In the genomic region with DNA sequence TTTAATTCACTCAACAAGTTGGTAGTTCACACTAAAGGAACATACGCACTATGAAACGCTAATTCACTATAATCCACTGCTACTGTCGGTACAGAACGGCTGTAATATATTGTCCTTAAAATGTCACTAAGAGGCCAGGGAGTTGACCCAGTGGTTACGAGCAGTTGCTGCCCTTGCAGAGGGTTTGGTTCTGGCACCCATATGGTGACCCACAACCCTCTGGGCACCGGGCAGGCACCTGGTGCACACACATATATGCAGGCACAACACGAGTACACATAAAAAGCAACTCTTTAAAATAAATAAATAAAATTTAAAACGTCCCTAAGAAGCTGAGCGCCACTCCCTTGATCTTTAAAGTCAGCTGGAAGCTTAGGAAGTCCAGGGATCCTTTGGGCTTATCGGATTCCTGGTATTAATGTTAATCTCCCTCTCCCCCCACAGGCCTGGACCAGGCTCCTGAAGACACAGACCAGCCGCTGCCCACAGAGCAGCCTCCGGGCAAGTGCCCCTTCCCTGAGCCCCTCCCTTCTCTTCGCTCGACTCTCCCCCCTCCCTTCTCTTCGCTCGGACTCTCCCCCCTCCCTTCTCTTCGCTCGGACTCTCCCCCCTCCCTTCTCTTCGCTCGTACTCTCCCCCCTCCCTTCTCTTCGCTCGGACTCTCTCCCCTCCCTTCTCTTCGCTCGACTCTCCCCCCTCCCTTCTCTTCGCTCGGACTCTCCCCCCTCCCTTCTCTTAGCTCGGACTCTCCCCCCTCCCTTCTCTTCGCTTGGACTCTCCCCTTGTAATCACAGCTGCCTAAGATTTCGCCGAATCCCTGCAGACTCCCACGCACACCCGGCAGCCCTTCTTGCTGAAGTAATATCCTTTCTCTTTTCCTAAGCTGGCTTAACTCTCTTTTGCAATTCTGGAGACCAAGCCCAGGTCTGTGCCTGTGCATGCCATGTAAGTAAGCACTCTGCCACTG, we compare ENCODE assay signal across 9 mouse cellular contexts. TPM values are rescaled to one million over a fixed set of nuclear protein-coding genes. Genes with fewer than 3 reads are reported as not detected.
A peak's percentile ranks its signal among the peaks of the same experiment; 100 is the strongest.
DNase-seq lines count a peak whose midpoint lies in the region; ATAC-seq and TF ChIP-seq lines count a peak whose summit lies in the region.
"Had no signal": no experiment of that assay in that cellular context is flagged by ENCODE, and none has a peak within 500 bp of the region (broad histone marks: within the 10 kb centered on the region; RNA-seq: fewer than 3 reads in every experiment).

No protein-coding gene starts in this region.

- no peak for ATAC-seq in cerebellum, adult (ENCODE audit: insufficient number of reproducible peaks, low FRiP score, low TSS enrichment)
- ATAC-seq in forebrain, embryonic 11.5 days (replicated peaks; ENCODE audit: low FRiP score): 0 out of 2 replicates have a peak, but pooled peaks have one; percentile 58
- ATAC-seq in neural tube, embryonic 15.5 days (ENCODE audit: low FRiP score): peak; percentile 60; the same call in 1 of the 2 replicates

- DNase-seq in cerebellum, adult 9-11 months: peak; percentile 45
- no peak for DNase-seq in CH12.LX (ENCODE audit: extremely low read depth)
- DNase-seq in forebrain, embryonic 11.5 days (ENCODE audit: low spot score): no peak
- DNase-seq in left cerebral cortex, postnatal 25 days (ENCODE audit: low spot score in 2 of 2): peak; percentile 52 to 81
- no peak for DNase-seq in adrenal gland, adult (ENCODE audit: inconsistent age in 2 of 2, low spot score in 1 of 2)
- DNase-seq in testis, postnatal 14 days (ENCODE audit: low spot score): no peak

- TF ChIP-seq EP300 in CH12.LX (IDR thresholded peaks at IDR 0.05; ENCODE audit: low read length): no peak

- 11% methylated on average over 31 of the region's 32 CpGs for WGBS in forebrain, embryonic 11.5 days
- 6% methylated on average over 28 of the region's 32 CpGs for WGBS in neural tube, embryonic 15.5 days

- intact Hi-C loops in left cerebral cortex, postnatal 25 days (cut with DNase I): no loop called here

- H3K79me2 ChIP-seq in CH12.LX (replicated peaks; ENCODE audit: control insufficient read depth, extremely low read depth, insufficient read depth, poor library complexity, severe bottlenecking): no peaks in the 10 kb centered on the region

- H3K27ac ChIP-seq in CH12.LX (ENCODE audit: insufficient read depth, low read depth): no peak overlapping the region
- H3K27ac ChIP-seq in forebrain, embryonic 11.5 days (ENCODE audit: low read depth, low read length): no peak overlapping the region
- H3K27ac ChIP-seq in neural tube, embryonic 15.5 days (replicated peaks): no peak overlapping the region

- TF ChIP-seq RAD21 in CH12.LX (IDR thresholded peaks at IDR 0.05; ENCODE audit: low read depth, low read length): no peak

- H3K4me2 ChIP-seq in CH12.LX (ENCODE audit: insufficient read depth, low read depth, poor library complexity, severe bottlenecking): peak overlapping the region; percentile 34
- H3K4me2 ChIP-seq in forebrain, embryonic 11.5 days (ENCODE audit: low read depth, low read length, severe bottlenecking): peak overlapping the region; percentile 24; the same call in 1 of the 2 replicates
- peak overlapping the region; percentile 63 for H3K4me2 ChIP-seq in neural tube, embryonic 15.5 days

- in situ Hi-C loops in CH12.LX (cut with MboI; ENCODE audit: low pct_ligation_motif_present, low pct_unique_long_range_greater_than_20kb, low sequenced_read_pairs): no loop called here

- no peak overlapping the region for H3K9ac ChIP-seq in CH12.LX (ENCODE audit: insufficient read depth, low read depth)
- peak overlapping the region; percentile 2; the same call in 1 of the 2 replicates for H3K9ac ChIP-seq in forebrain, embryonic 11.5 days (ENCODE audit: low read length)
- peak overlapping the region; percentile 14; the same call in 1 of the 2 replicates for H3K9ac ChIP-seq in neural tube, embryonic 15.5 days (replicated peaks)

- H3K9me3 ChIP-seq in CH12.LX (replicated peaks; ENCODE audit: low read length): no peaks in the 10 kb centered on the region
- no peaks in the 10 kb centered on the region for H3K9me3 ChIP-seq in forebrain, embryonic 11.5 days (ENCODE audit: control insufficient read depth, low read length)
- H3K9me3 ChIP-seq in neural tube, embryonic 15.5 days (replicated peaks): no peaks in the 10 kb centered on the region

- no peak for TF ChIP-seq POLR2A in CH12.LX (IDR thresholded peaks at IDR 0.05; ENCODE audit: low read depth, low read length)

- no peak for TF ChIP-seq CTCF in CH12.LX (conservative IDR thresholded peaks at IDR 0.05 in 1 of 2, IDR thresholded peaks at IDR 0.05 in 1 of 2; ENCODE audit: low read depth in 2 of 2, low read length in 2 of 2)

- no peak overlapping the region for H3K4me3 ChIP-seq in CH12.LX (replicated peaks in 1 of 3; ENCODE audit: low read depth in 2 of 3, low read length in 2 of 3, poor library complexity in 1 of 3)
- H3K4me3 ChIP-seq in forebrain, embryonic 11.5 days (ENCODE audit: low read depth, low read length): peak overlapping the region; percentile 24
- H3K4me3 ChIP-seq in neural tube, embryonic 15.5 days (replicated peaks): peak overlapping the region; percentile 37

- dilution Hi-C loops in CH12.LX (cut with MboI; ENCODE audit: extremely low pct_ligation_motif_present, extremely low pct_unique_long_range_greater_than_20kb, low sequenced_read_pairs): no loop called here

- H3K27me3 ChIP-seq in CH12.LX (replicated peaks): peaks cover 76% of the 10 kb centered on the region
- no peaks in the 10 kb centered on the region for H3K27me3 ChIP-seq in forebrain, embryonic 11.5 days (ENCODE audit: control insufficient read depth, insufficient read depth, low read length)
- peaks cover 7% of the 10 kb centered on the region; the same call in 1 of the 2 replicates for H3K27me3 ChIP-seq in neural tube, embryonic 15.5 days (replicated peaks)

- no peaks in the 10 kb centered on the region for H3K36me3 ChIP-seq in CH12.LX (replicated peaks in 1 of 2; ENCODE audit: control insufficient read depth in 1 of 2, insufficient read depth in 1 of 2, low read length in 1 of 2)
- no peaks in the 10 kb centered on the region for H3K36me3 ChIP-seq in forebrain, embryonic 11.5 days (ENCODE audit: control insufficient read depth, insufficient read depth, low read length)
- no peaks in the 10 kb centered on the region for H3K36me3 ChIP-seq in neural tube, embryonic 15.5 days

- H3K4me1 ChIP-seq in CH12.LX (ENCODE audit: control insufficient read depth in 1 of 2, insufficient read depth in 2 of 2): no peaks in the 10 kb centered on the region
- H3K4me1 ChIP-seq in forebrain, embryonic 11.5 days (replicated peaks; ENCODE audit: control insufficient read depth, insufficient read depth, low read length): peaks cover 3% of the 10 kb centered on the region; the same call in 1 of the 2 replicates
- peaks cover 10% of the 10 kb centered on the region for H3K4me1 ChIP-seq in neural tube, embryonic 15.5 days

TF ChIP-seq in CH12.LX, 34 proteins besides CTCF, POLR2A, EP300 and RAD21:
- TF ChIP-seq ZC3H11A (IDR thresholded peaks at IDR 0.05; ENCODE audit: low read depth, low read length): no peak
- no peak for TF ChIP-seq MYC (IDR thresholded peaks at IDR 0.05; ENCODE audit: low read depth, low read length)
- TF ChIP-seq UBTF (IDR thresholded peaks at IDR 0.05; ENCODE audit: low read depth, low read length): no peak
- no peak for TF ChIP-seq USF2 (conservative IDR thresholded peaks at IDR 0.05; ENCODE audit: low read depth, low read length)
- no peak for TF ChIP-seq USF1 (IDR thresholded peaks at IDR 0.05; ENCODE audit: low read depth, low read length)
- 0 out of 2 replicates have a peak, but pooled peaks have one; percentile 37 for TF ChIP-seq MAZ (IDR thresholded peaks at IDR 0.05; ENCODE audit: low read depth, low read length)

RNA-seq across cellular contexts. Expression of a gene that starts 15.7 kb away (rescaled TPM):
- total RNA-seq in CH12.LX (2012; rRNA removed) (not detected in 2 replicates), CH12.LX (2014; rRNA removed) (not detected in 2 replicates)
- polyA plus RNA-seq in CH12.LX (2012; ENCODE audit: insufficient read length, low read depth): not detected in 2 replicates
- polyA plus RNA-seq in forebrain, embryonic 11.5 days (2014; fragmentation: Nextera tagmentation; extraction: Ambion mirVana): not detected in 2 replicates
- total RNA-seq in left cerebral cortex, postnatal 25 days (2021): not detected
- 0.42 TPM in 1 of 2 replicates, not detected in the other for polyA plus RNA-seq in neural tube, embryonic 15.5 days (2015; fragmentation: Nextera tagmentation; extraction: Ambion mirVana)
- total RNA-seq: heart, postnatal 10 days had no signal

RNA-seq across cellular contexts. Expression of a gene that starts 19.6 kb away (rescaled TPM):
- 2.1 and 2.4 TPM in 2 replicates for total RNA-seq in CH12.LX (2012; rRNA removed)
- total RNA-seq in CH12.LX (2014; rRNA removed): not detected in 2 replicates
- polyA plus RNA-seq in CH12.LX (2012; ENCODE audit: insufficient read length, low read depth): 1.0 TPM in 1 of 2 replicates, not detected in the other
- polyA plus RNA-seq in forebrain, embryonic 11.5 days (2014; fragmentation: Nextera tagmentation; extraction: Ambion mirVana): 0.21 and 0.24 TPM in 2 replicates
- total RNA-seq in left cerebral cortex, postnatal 25 days (2021): 1 to 10 TPM in 1 of 2 experiments, under 1 TPM in 1; 0.78 to 1.5 TPM
- 0.14 and 0.23 TPM in 2 replicates for polyA plus RNA-seq in neural tube, embryonic 15.5 days (2015; fragmentation: Nextera tagmentation; extraction: Ambion mirVana)
- total RNA-seq: heart, postnatal 10 days had no signal

RNA-seq across cellular contexts. Expression of a gene that starts 20.2 kb away (rescaled TPM):
- total RNA-seq in CH12.LX (2012; rRNA removed): not detected in 2 replicates
- not detected in 2 replicates for total RNA-seq in CH12.LX (2014; rRNA removed)
- not detected in 2 replicates for polyA plus RNA-seq in CH12.LX (2012; ENCODE audit: insufficient read length, low read depth)
- polyA plus RNA-seq in forebrain, embryonic 11.5 days (2014; fragmentation: Nextera tagmentation; extraction: Ambion mirVana): 0.55 and 0.61 TPM in 2 replicates
- 10 to 100 TPM; 11.4 to 11.7 TPM for total RNA-seq in left cerebral cortex, postnatal 25 days (2021)
- 0.15 and 0.36 TPM in 2 replicates for polyA plus RNA-seq in neural tube, embryonic 15.5 days (2015; fragmentation: Nextera tagmentation; extraction: Ambion mirVana)

RNA-seq across cellular contexts. Expression of a gene that starts 32.4 kb away (rescaled TPM):
- total RNA-seq in CH12.LX (2012; rRNA removed): 0.34 and 0.93 TPM in 2 replicates
- total RNA-seq in CH12.LX (2014; rRNA removed): not detected in 2 replicates
- polyA plus RNA-seq in CH12.LX (2012; ENCODE audit: insufficient read length, low read depth): 0.10 TPM in 1 of 2 replicates, not detected in the other
- 99.2 and 108 TPM in 2 replicates for polyA plus RNA-seq in forebrain, embryonic 11.5 days (2014; fragmentation: Nextera tagmentation; extraction: Ambion mirVana)
- total RNA-seq in left cerebral cortex, postnatal 25 days (2021): 1,000 to 10,000 TPM; 1,270 to 1,289 TPM
- polyA plus RNA-seq in neural tube, embryonic 15.5 days (2015; fragmentation: Nextera tagmentation; extraction: Ambion mirVana): 577 and 709 TPM in 2 replicates

RNA-seq across cellular contexts. Expression of a gene that starts 56.2 kb away (rescaled TPM):
- 133 and 161 TPM in 2 replicates for total RNA-seq in CH12.LX (2012; rRNA removed)
- 131 and 144 TPM in 2 replicates for total RNA-seq in CH12.LX (2014; rRNA removed)
- 175 and 197 TPM in 2 replicates for polyA plus RNA-seq in CH12.LX (2012; ENCODE audit: insufficient read length, low read depth)
- 1.3 and 1.6 TPM in 2 replicates for polyA plus RNA-seq in forebrain, embryonic 11.5 days (2014; fragmentation: Nextera tagmentation; extraction: Ambion mirVana)
- 1 to 10 TPM; 2.6 to 2.7 TPM for total RNA-seq in left cerebral cortex, postnatal 25 days (2021)
- 2.7 and 3.2 TPM in 2 replicates for polyA plus RNA-seq in neural tube, embryonic 15.5 days (2015; fragmentation: Nextera tagmentation; extraction: Ambion mirVana)

Comparison
In these comparisons a context has a peak if more than half of its experiments do, and no peak if none do; other contexts are left out.
1. DNase-seq: peak in cerebellum, adult 9-11 months (single experiment) and left cerebral cortex, postnatal 25 days (2 of 2); none in CH12.LX (single experiment), forebrain, embryonic 11.5 days (single experiment), adrenal gland, adult (0 of 2) and testis, postnatal 14 days (single experiment).
2. H3K4me3 ChIP-seq: peak in forebrain, embryonic 11.5 days (single experiment) and neural tube, embryonic 15.5 days (single experiment); none in CH12.LX (0 of 3).
3. Peak in every context shown above with its lines, with median percentiles within 50 percentile points of each other: H3K4me2 ChIP-seq.